Mouse (Mus musculus): ENCODE data around the gene Cd72.

- TF ChIP-seq POLR2A (IDR thresholded peaks at IDR 0.05; ENCODE audit: low read depth, low read length) (peak; percentile 95), CTCF (conservative IDR thresholded peaks at IDR 0.05; ENCODE audit: insufficient read depth, insufficient read length, low read depth, low read length) (peak; percentile 98)
These were observed 12.4 kb downstream of the Cd72 start for GRCm38 (mm10) chr4:43442044-43442443.
